Mouse (Mus musculus) embryo, embryonic 11 days (tissue): Measurements from ENCODE around the gene Ssh2.
A peak's percentile ranks its signal among the peaks of the same experiment; 100 is the strongest.

Source experiments
- DNase-seq: peaks from one replicate; pipeline ENCODE4 v3.0.0-alpha.2; 2015

Ssh2 gene

GRCm38 (mm10) chr11:77465111-77465510, 249.0 kb downstream of the Ssh2 start:
- no peak for DNase-seq

GRCm38 (mm10) chr11:77466544-77466943, 250.5 kb downstream of the Ssh2 start:
- no peak for DNase-seq

- peak; percentile 73 for DNase-seq
Measured at GRCm38 (mm10) chr11:77467157-77467556, 251.1 kb downstream of the Ssh2 start.

GRCm38 (mm10) chr11:77467784-77468183, 251.7 kb downstream of the Ssh2 start:
- peak; percentile 79 for DNase-seq

- DNase-seq: no peak
Measured at GRCm38 (mm10) chr11:77468397-77468796, 252.3 kb downstream of the Ssh2 start.

- DNase-seq: no peak
Measured at GRCm38 (mm10) chr11:77471407-77471806, 255.3 kb downstream of the Ssh2 start.

GRCm38 (mm10) chr11:77472775-77473174, 256.7 kb downstream of the Ssh2 start:
- no peak for DNase-seq

GRCm38 (mm10) chr11:77476216-77476615, 260.1 kb downstream of the Ssh2 start:
- no peak for DNase-seq

- DNase-seq: no peak
Measured at GRCm38 (mm10) chr11:77476895-77477294, 260.8 kb downstream of the Ssh2 start.

- no peak for DNase-seq
Measured at GRCm38 (mm10) chr11:77483043-77483442, 267.0 kb downstream of the Ssh2 start.

- no peak for DNase-seq
Measured at GRCm38 (mm10) chr11:77483510-77484255, 267.6 kb downstream of the Ssh2 start.

GRCm38 (mm10) chr11:77485229-77485628, 269.1 kb downstream of the Ssh2 start:
- DNase-seq: no peak

- no peak for DNase-seq
Measured at GRCm38 (mm10) chr11:77486798-77487197, 270.7 kb downstream of the Ssh2 start.

GRCm38 (mm10) chr11:77488771-77489581, 272.9 kb downstream of the Ssh2 start:
- DNase-seq: peak; percentile 50

- DNase-seq: peak; percentile 91
Measured at GRCm38 (mm10) chr11:77489591-77490235, 273.6 kb downstream of the Ssh2 start, which contains the start of gene Ankrd13b. TSS of gene Ankrd13b (minus strand) at chr11:77489678.

GRCm38 (mm10) chr11:77490451-77490850, 274.4 kb downstream of the Ssh2 start:
- DNase-seq: no peak

GRCm38 (mm10) chr11:77491123-77491501, 275.0 kb downstream of the Ssh2 start:
- peak; percentile 95 for DNase-seq

GRCm38 (mm10) chr11:77491502-77492291, 275.6 kb downstream of the Ssh2 start:
- DNase-seq: peak; percentile 86

- peak; percentile 49 for DNase-seq
Measured at GRCm38 (mm10) chr11:77492311-77492871, 276.3 kb downstream of the Ssh2 start.

GRCm38 (mm10) chr11:77492911-77493332, 276.8 kb downstream of the Ssh2 start:
- peak; percentile 97 for DNase-seq

- DNase-seq: peak; percentile 61
Measured at GRCm38 (mm10) chr11:77493512-77494343, 277.6 kb downstream of the Ssh2 start, which contains the start of gene Git1. TSS of gene Git1 (plus strand) at chr11:77493562.
